Mouse (Mus musculus): ENCODE data around the gene Dennd1b. TPM values are rescaled to one million over a fixed set of nuclear protein-coding genes. Genes with fewer than 3 reads are reported as not detected.

Gene Dennd1b
- total and polyA plus RNA-seq, 3 experiments = 8.0 to 8.9 (median 8.0) TPM

DNA sequence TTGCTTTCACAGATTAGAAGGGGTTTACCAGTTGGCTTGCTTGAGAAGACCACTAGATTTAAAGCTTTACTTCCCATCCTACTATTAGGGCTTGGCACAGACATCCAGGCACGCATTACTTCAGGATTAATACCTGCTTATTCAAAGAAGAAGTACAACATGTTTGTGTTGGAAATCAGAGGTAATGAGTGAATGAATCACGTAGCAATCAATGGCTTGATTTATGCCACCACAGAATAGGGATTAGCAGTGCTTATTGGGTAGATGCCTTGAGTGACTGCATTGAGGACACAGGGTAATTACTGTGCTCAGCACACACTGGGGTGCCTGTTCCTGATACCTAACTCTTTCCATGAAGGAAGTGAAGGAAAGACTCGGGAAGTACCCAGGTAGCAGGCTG, 4.4 kb upstream of the Dennd1b start:
- TF ChIP-seq HCFC1 (IDR thresholded peaks at IDR 0.05; ENCODE audit: low read depth, low read length) (no peak), BHLHE40 (IDR thresholded peaks at IDR 0.05; ENCODE audit: low read depth, low read length) (no peak), MEF2A (IDR thresholded peaks at IDR 0.05; ENCODE audit: borderline replicate concordance, low read depth, low read length) (no peak), ZNF384 (IDR thresholded peaks at IDR 0.05; ENCODE audit: low read depth, low read length) (no peak)
- dilution Hi-C loops (cut with MboI; ENCODE audit: extremely low pct_ligation_motif_present, extremely low pct_unique_long_range_greater_than_20kb, low sequenced_read_pairs) (no loop called here), in situ Hi-C loops (cut with MboI; ENCODE audit: low pct_ligation_motif_present, low pct_unique_long_range_greater_than_20kb, low sequenced_read_pairs) (no loop called here)
- Histone ChIP-seq H3K4me3 (replicated peaks in 1 of 3; ENCODE audit: low read depth in 2 of 3, low read length in 2 of 3, poor library complexity in 1 of 3) (no peak overlapping the region), H3K9me3 (replicated peaks; ENCODE audit: low read length) (no peaks in the 10 kb centered on the region), H3K27ac (ENCODE audit: insufficient read depth, low read depth) (no peak overlapping the region), H3K4me2 (ENCODE audit: insufficient read depth, low read depth, poor library complexity, severe bottlenecking) (no peak overlapping the region), H3K79me2 (replicated peaks; ENCODE audit: control insufficient read depth, extremely low read depth, insufficient read depth, poor library complexity, severe bottlenecking) (no peaks in the 10 kb centered on the region; the same call in 1 of the 2 replicates), H3K36me3 (replicated peaks in 1 of 2; ENCODE audit: control insufficient read depth in 1 of 2, insufficient read depth in 1 of 2, low read length in 1 of 2) (no peaks in the 10 kb centered on the region), H3K4me1 (ENCODE audit: control insufficient read depth in 1 of 2, insufficient read depth in 2 of 2) (peaks cover 7 to 31% of the 10 kb centered on the region in 2 experiments), H3K27me3 (replicated peaks) (peaks cover 2% of the 10 kb centered on the region), H3K9ac (ENCODE audit: insufficient read depth, low read depth) (no peak overlapping the region)
- DNase-seq (ENCODE audit: extremely low read depth) = no peak

DNA sequence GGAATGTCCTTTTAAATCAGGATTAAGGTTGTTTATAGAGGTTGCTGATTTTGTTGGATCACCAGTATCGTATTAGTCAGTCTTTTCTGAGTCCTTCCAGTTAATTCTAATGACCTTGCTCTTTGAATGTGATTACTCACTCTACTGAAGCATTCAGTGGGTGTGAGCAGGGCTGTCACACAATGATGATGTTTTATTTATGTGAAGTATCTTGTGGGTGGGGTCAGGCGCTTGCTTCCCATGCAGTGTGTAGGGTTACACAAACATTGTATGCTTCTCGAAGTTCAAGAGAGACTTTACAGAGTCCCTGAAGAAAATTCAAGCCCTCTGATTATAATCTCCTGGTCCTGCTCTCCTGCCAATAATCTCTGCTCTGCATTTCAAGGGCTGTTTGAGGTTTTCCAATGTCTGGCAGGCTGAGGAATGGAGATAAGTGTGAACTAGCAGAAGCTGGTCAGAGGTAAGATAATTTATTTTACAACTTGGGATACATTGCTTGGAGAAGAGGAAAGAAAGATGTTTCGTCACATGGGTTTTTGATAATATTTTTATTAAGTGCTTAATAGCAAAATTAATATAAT, 3.2 kb upstream of the Dennd1b start:
- no peak for DNase-seq (ENCODE audit: extremely low read depth)
- Histone ChIP-seq H3K9me3 (replicated peaks; ENCODE audit: low read length) (no peaks in the 10 kb centered on the region), H3K9ac (ENCODE audit: insufficient read depth, low read depth) (no peak overlapping the region), H3K27ac (ENCODE audit: insufficient read depth, low read depth) (no peak overlapping the region), H3K4me2 (ENCODE audit: insufficient read depth, low read depth, poor library complexity, severe bottlenecking) (no peak overlapping the region), H3K36me3 (replicated peaks in 1 of 2; ENCODE audit: control insufficient read depth in 1 of 2, insufficient read depth in 1 of 2, low read length in 1 of 2) (no peaks in the 10 kb centered on the region), H3K79me2 (replicated peaks; ENCODE audit: control insufficient read depth, extremely low read depth, insufficient read depth, poor library complexity, severe bottlenecking) (peaks cover 3% of the 10 kb centered on the region; the same call in 1 of the 2 replicates), H3K27me3 (replicated peaks) (peaks cover 2% of the 10 kb centered on the region), H3K4me3 (replicated peaks in 1 of 3; ENCODE audit: low read depth in 2 of 3, low read length in 2 of 3, poor library complexity in 1 of 3) (no peak overlapping the region), H3K4me1 (ENCODE audit: control insufficient read depth in 1 of 2, insufficient read depth in 2 of 2) (peaks cover 7 to 28% of the 10 kb centered on the region in 2 experiments)
- in situ Hi-C loops (cut with MboI; ENCODE audit: low pct_ligation_motif_present, low pct_unique_long_range_greater_than_20kb, low sequenced_read_pairs) (no loop called here), dilution Hi-C loops (cut with MboI; ENCODE audit: extremely low pct_ligation_motif_present, extremely low pct_unique_long_range_greater_than_20kb, low sequenced_read_pairs) (no loop called here)
- TF ChIP-seq MYC (IDR thresholded peaks at IDR 0.05; ENCODE audit: low read depth, low read length) (no peak), POLR2A (IDR thresholded peaks at IDR 0.05; ENCODE audit: low read depth, low read length) (no peak), ZNF384 (IDR thresholded peaks at IDR 0.05; ENCODE audit: low read depth, low read length) (no peak), CHD2 (IDR thresholded peaks at IDR 0.05; ENCODE audit: low read length) (no peak), ZC3H11A (IDR thresholded peaks at IDR 0.05; ENCODE audit: low read depth, low read length) (no peak), SMC3 (IDR thresholded peaks at IDR 0.05; ENCODE audit: low read depth, low read length) (no peak), EP300 (IDR thresholded peaks at IDR 0.05; ENCODE audit: low read length) (no peak), UBTF (IDR thresholded peaks at IDR 0.05; ENCODE audit: low read depth, low read length) (no peak)

DNA sequence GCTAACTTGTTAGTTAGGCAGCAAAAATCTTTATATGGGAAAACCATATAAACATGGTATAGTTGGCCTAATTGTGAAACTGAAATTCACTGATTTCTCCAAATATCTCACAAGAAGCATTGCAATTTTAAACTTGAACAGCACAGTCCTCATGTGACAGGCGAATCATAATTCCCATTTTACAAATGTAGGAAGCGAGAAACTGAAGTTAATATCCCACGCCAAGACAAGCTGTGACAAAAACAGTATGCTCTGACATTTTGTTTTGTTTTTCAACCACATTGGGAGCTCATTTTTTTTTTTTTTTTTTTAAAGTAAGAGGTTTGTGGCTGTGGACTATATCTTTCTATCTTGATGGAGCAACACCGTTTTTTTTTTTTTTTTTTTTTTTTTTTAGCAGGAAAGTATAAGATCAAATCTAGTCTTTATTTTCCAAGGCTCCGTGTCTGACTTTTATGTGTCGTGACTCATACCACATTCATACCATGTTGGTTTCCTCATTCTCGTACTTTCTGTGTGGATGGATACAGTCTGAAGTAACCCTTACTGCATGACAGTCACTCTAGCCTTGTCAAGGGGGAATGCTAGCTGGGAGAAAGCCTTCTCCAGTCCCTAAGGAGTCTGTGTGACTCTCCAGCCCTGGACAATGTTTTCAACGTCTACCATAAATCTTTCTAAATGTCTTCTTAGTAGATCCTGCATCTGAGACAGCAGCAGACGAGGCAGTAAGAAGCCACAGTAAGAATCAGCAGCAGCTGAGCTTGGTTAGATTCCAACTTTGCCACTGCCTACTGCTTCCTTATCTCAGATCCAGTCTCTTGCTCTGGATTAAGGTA, 751 bp upstream of the Dennd1b start:
- Histone ChIP-seq H3K9ac (ENCODE audit: insufficient read depth, low read depth) (no peak overlapping the region; the same call in 1 of the 2 replicates), H3K4me2 (ENCODE audit: insufficient read depth, low read depth, poor library complexity, severe bottlenecking) (peak overlapping the region; percentile 87), H3K27ac (ENCODE audit: insufficient read depth, low read depth) (no peak overlapping the region), H3K36me3 (replicated peaks in 1 of 2; ENCODE audit: control insufficient read depth in 1 of 2, insufficient read depth in 1 of 2, low read length in 1 of 2) (peaks cover 5 to 15% of the 10 kb centered on the region in 2 experiments), H3K9me3 (replicated peaks; ENCODE audit: low read length) (no peaks in the 10 kb centered on the region), H3K4me3 (replicated peaks in 1 of 3; ENCODE audit: low read depth in 2 of 3, low read length in 2 of 3, poor library complexity in 1 of 3) (peak overlapping the region; percentile 71 to 96 (median 80)), H3K79me2 (replicated peaks; ENCODE audit: control insufficient read depth, extremely low read depth, insufficient read depth, poor library complexity, severe bottlenecking) (peaks cover 8% of the 10 kb centered on the region), H3K27me3 (replicated peaks) (peaks cover 2% of the 10 kb centered on the region), H3K4me1 (ENCODE audit: control insufficient read depth in 1 of 2, insufficient read depth in 2 of 2) (peaks cover 0 to 30% of the 10 kb centered on the region in 2 experiments; a peak in 2 of 4 replicates)
- dilution Hi-C loops (cut with MboI; ENCODE audit: extremely low pct_ligation_motif_present, extremely low pct_unique_long_range_greater_than_20kb, low sequenced_read_pairs) = no loop called here
- TF ChIP-seq ZNF384 (IDR thresholded peaks at IDR 0.05; ENCODE audit: low read depth, low read length) = peak; percentile 76
- TF ChIP-seq TBP (conservative IDR thresholded peaks at IDR 0.05; ENCODE audit: low read depth, low read length) = no peak
- in situ Hi-C loops (cut with MboI; ENCODE audit: low pct_ligation_motif_present, low pct_unique_long_range_greater_than_20kb, low sequenced_read_pairs) = no loop called here
- DNase-seq (ENCODE audit: extremely low read depth) = no peak
